Mouse (Mus musculus) ES-E14 (cell line): ENCODE data around the gene Itfg2. TPM values are rescaled to one million over a fixed set of nuclear protein-coding genes. Genes with fewer than 3 reads are reported as not detected.

ENCODE experiments used
- DNase-seq: peaks from one replicate; pipeline ENCODE4 v3.0.0-alpha.2; 2013; ENCODE audit warnings: low read depth, low spot score
- H3K27ac ChIP-seq: 2 replicates; pipeline ENCODE4 v1.5.1; 2012; ENCODE audit warnings: low read depth, mild to moderate bottlenecking, low read length, moderate library complexity, mixed read lengths; ENCODE audit not compliant: poor library complexity, insufficient read depth, severe bottlenecking
- H3K36me3 ChIP-seq: 2 replicates; pipeline ENCODE4 v1.6.1; 2012; ENCODE audit warnings: mild to moderate bottlenecking, low read length, moderate library complexity, mixed read lengths; ENCODE audit not compliant: control insufficient read depth, poor library complexity, insufficient read depth, severe bottlenecking
- H3K4me1 ChIP-seq, 2 experiments: fragments of 150-350 bp in 1 of 2; sonication (generic) in 1 of 2; 2 replicates each; pipeline ENCODE4 v1.6.1; 2012; ENCODE audit warnings: low read length in 2 of 2, mild to moderate bottlenecking in 1 of 2, mixed read lengths in 1 of 2; ENCODE audit not compliant: control insufficient read depth in 2 of 2, insufficient read depth in 2 of 2, poor library complexity in 1 of 2
- H3K4me3 ChIP-seq, 2 experiments: fragments of 150-350 bp in 1 of 2; sonication (generic) in 1 of 2; 2 replicates each; pipeline ENCODE4 v1.5.1; 2012; ENCODE audit warnings: low read length in 2 of 2, low read depth in 1 of 2, mild to moderate bottlenecking in 1 of 2, mixed read lengths in 1 of 2; ENCODE audit not compliant: insufficient read depth in 1 of 2, poor library complexity in 1 of 2, severe bottlenecking in 1 of 2
- H3K9ac ChIP-seq: 2 replicates; pipeline ENCODE4 v1.6.1; 2012; ENCODE audit warnings: low read depth, mild to moderate bottlenecking, low read length, mixed read lengths; ENCODE audit not compliant: poor library complexity, insufficient read depth, severe bottlenecking
- H3K9me3 ChIP-seq: fragments of 150-350 bp; sonication (generic); 2 replicates; pipeline ENCODE4 v1.6.1; 2012; ENCODE audit warnings: low read depth, mild to moderate bottlenecking, low read length; ENCODE audit not compliant: control insufficient read depth, insufficient read depth
- CHD2 ChIP-seq: IDR thresholded peaks from 2 replicates; pipeline ENCODE4 v1.6.1; 2014; ENCODE audit warnings: mild to moderate bottlenecking, low read depth, low read length, inconsistent platforms
- HCFC1 ChIP-seq: IDR thresholded peaks from 2 replicates; pipeline ENCODE4 v1.6.1; 2012; ENCODE audit warnings: low read length, inconsistent platforms, borderline replicate concordance; ENCODE audit not compliant: insufficient read depth
- MAFK ChIP-seq: IDR thresholded peaks from 2 replicates; pipeline ENCODE4 v1.6.1; 2014; ENCODE audit warnings: mild to moderate bottlenecking, low read depth, low read length, inconsistent platforms; ENCODE audit not compliant: insufficient read depth
- ZC3H11A ChIP-seq: IDR thresholded peaks from 2 replicates; pipeline ENCODE4 v1.6.1; 2012; ENCODE audit warnings: low read depth, mild to moderate bottlenecking, inconsistent platforms, low read length, borderline replicate concordance
- ZNF384 ChIP-seq: IDR thresholded peaks from 2 replicates; pipeline ENCODE4 v1.6.1; 2012; ENCODE audit warnings: low read depth, low read length, inconsistent platforms
- in situ Hi-C, 2 experiments: fragments of 600-800 bp; cut with MboI; formaldehyde crosslinking; loops; one replicate each; pipeline ENCODE4 v1.15.1; 2025; ENCODE audit warnings: low sequenced_read_pairs in 2 of 2, inconsistent platforms in 1 of 2; ENCODE audit not compliant: unreplicated experiment in 2 of 2
- total RNA-seq: library from RNA; depleted of rRNA; stranded (reverse); fragments of 300-350 nt; gene quantifications from 2 replicates; pipeline ENCODE4 v1.2.3, GENCODE M21; 2012

Gene Itfg2
- total RNA-seq, 1 experiment, result 33.4 TPM

DNA sequence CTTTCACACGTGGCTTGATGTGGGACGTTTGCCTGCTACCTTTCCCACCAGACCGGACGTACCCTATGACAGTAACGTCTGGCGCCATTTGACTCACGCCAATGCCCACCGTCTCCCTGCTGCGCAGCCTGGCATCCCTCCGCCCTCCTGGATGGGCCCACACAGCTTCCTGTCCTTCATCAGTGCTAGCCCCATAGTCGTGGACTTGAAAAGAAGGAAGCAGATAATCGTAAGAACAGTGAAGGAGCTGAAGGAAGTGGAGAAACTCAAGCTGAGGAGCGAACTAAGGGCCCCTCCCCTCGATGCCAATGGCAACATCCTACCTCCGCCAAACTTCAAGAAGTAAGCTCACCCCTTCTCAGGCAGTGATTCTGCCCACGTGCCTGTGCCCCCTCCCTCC, 45.1 kb downstream of the Itfg2 start:
- no peak for DNase-seq
- Histone ChIP-seq H3K27ac (no peak overlapping the region), H3K4me1 (no peaks in the 10 kb centered on the region; a peak in 1 of 4 replicates), H3K9me3 (no peaks in the 10 kb centered on the region), H3K9ac (no peak overlapping the region), H3K4me3 (no peak overlapping the region), H3K36me3 (no peaks in the 10 kb centered on the region; the same call in 1 of the 2 replicates)
- in situ Hi-C loops, result no loop called here
- no peak for TF ChIP-seq ZNF384
- no peak for TF ChIP-seq ZC3H11A
- TF ChIP-seq MAFK, result no peak
- no peak for TF ChIP-seq CHD2
- TF ChIP-seq HCFC1, result no peak

- no peak for DNase-seq
These were observed 48.2 kb downstream of the Itfg2 start for GRCm38 (mm10) chr6:128376371-128377085.

GRCm38 (mm10) chr6:128375192-128375591, 49.5 kb downstream of the Itfg2 start, which contains the start of the genes Tex52 and Gm44596:
TSS of gene Tex52 (plus strand) at chr6:128375456.
TSS of gene Gm44596 (plus strand) at chr6:128375503.
- Histone ChIP-seq H3K36me3 (peaks cover 41% of the 10 kb centered on the region), H3K4me1 (no peaks in the 10 kb centered on the region; a peak in 1 of 4 replicates), H3K9ac (no peak within 1 kb of the TSS), H3K4me3 (no peak within 1 kb of the TSS), H3K27ac (no peak within 1 kb of the TSS), H3K9me3 (no peaks in the 10 kb centered on the region)
- DNase-seq, result no peak
- TF ChIP-seq ZNF384, result no peak
- TF ChIP-seq CHD2, result no peak
- no peak for TF ChIP-seq HCFC1
- no peak for TF ChIP-seq ZC3H11A
- TF ChIP-seq MAFK, result no peak
- in situ Hi-C loops, result no loop called here

More at GRCm38 (mm10) chr6:128376371-128377085, 48.2 kb downstream of the Itfg2 start:
- no peak overlapping the region for H3K9ac ChIP-seq
- H3K4me3 ChIP-seq, result no peak overlapping the region
- no peak overlapping the region for H3K27ac ChIP-seq
- peaks cover 28% of the 10 kb centered on the region for H3K36me3 ChIP-seq
- no peaks in the 10 kb centered on the region for H3K9me3 ChIP-seq
- H3K4me1 ChIP-seq, result no peaks in the 10 kb centered on the region; a peak in 1 of 4 replicates
- TF ChIP-seq HCFC1 (no peak), MAFK (no peak), ZNF384 (no peak), CHD2 (no peak), ZC3H11A (no peak)
- in situ Hi-C loops, result no loop called here

DNA sequence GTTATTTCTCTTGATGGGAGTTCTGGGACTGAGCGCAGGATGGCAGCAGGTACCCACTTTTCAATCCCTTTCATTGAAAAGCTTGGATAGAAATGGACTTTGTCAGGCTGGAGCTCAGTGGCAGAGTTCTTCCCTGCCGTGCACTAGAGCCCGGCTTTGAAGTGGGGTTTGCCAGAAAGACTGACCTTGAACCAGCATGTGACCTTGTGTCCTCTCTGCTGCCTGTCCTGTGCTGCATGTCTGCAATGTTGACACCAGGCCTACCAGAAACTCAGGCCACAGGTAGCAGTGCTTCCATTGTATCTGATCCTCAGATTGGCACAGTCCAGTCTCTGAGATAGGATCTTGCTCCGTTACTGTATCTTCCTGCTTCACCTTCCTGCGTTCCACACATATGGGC, 54.7 kb downstream of the Itfg2 start:
- in situ Hi-C loops, result no loop called here
- Histone ChIP-seq H3K4me1 (peaks cover 0 to 7% of the 10 kb centered on the region in 2 experiments; a peak in 1 of 4 replicates), H3K27ac (no peak overlapping the region), H3K9me3 (no peaks in the 10 kb centered on the region), H3K9ac (no peak overlapping the region), H3K4me3 (no peak overlapping the region), H3K36me3 (peaks cover 73% of the 10 kb centered on the region)
- TF ChIP-seq MAFK (no peak), ZNF384 (no peak), HCFC1 (no peak), CHD2 (no peak), ZC3H11A (no peak)
- no peak for DNase-seq
